Mouse (Mus musculus): ENCODE data around the gene Cdk18.
A peak's percentile ranks its signal among the peaks of the same experiment; 100 is the strongest.

Cdk18 gene

DNA sequence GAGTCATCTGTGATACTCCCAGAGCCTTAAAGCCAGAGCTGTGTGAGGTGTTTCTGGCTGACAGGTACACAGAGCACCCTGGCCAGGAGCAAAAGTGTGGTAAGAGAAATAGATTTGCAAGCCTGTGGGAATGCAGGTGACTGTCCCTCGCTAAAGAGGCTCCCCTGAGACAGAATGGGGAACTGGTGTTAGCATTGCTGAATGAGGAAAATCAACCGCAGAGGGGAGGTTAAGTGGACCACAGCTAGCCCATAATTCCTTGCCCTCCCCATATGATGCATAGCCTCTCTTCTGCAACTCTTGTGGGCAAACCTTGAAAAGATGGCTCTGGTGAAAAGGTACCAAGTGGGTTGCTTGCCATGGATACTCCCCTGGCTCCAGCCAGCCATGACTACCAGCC, 9.9 kb upstream of the Cdk18 start:
- no peak for DNase-seq (ENCODE audit: low spot score in 2 of 2)

GRCm38 (mm10) chr1:132145973-132146685, 6.6 kb upstream of the Cdk18 start:
- no peak for DNase-seq (ENCODE audit: low spot score in 2 of 2)

- no peak for DNase-seq (ENCODE audit: low spot score in 2 of 2)
Measured at GRCm38 (mm10) chr1:132144837-132145236, 5.4 kb upstream of the Cdk18 start.

- DNase-seq (ENCODE audit: low spot score in 2 of 2): peak; percentile 49 to 68
Measured at GRCm38 (mm10) chr1:132144223-132144622, 4.7 kb upstream of the Cdk18 start.

DNA sequence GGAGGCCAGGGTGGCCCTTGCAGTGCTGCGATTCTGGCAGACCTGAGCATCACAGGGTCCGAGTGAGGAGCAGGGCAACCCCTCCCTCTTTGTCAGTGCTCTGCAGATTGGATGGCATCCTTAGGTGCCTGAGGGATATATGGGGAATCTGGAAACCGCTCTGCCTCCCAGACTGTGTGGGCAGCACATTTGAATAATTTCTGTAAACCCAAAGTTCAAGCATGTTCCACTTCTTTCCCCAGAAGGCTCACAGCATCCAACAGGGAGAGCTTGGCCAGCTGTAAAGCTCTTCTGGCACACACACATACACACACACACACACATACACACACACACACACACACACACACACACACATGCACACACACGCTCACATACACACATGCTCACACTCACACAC, 4.2 kb upstream of the Cdk18 start:
- no peak for DNase-seq (ENCODE audit: low spot score in 2 of 2)

- DNase-seq (ENCODE audit: low spot score in 2 of 2): no peak
Measured at GRCm38 (mm10) chr1:132143079-132143478, 3.6 kb upstream of the Cdk18 start.

DNA sequence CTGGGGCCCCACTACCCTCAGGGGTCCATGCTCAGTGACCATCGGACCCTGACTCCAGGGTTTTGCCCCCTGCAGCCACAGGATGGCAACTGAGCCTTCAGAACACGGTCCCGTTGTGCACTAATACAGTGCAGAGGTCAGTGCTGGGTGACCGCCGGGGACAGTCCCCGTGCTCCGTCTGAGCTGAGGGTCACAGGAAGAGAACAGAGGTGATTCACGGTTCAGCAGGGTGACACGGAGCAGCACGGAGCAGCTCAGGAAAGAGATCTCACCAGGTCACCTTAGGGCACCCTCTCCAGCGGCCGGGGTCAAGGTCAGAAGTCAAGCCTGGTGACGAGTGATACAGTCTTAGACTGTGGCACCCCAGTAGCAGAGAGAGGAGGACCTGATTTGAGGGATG, 2.3 kb upstream of the Cdk18 start:
- no peak for DNase-seq (ENCODE audit: low spot score in 2 of 2)

DNA sequence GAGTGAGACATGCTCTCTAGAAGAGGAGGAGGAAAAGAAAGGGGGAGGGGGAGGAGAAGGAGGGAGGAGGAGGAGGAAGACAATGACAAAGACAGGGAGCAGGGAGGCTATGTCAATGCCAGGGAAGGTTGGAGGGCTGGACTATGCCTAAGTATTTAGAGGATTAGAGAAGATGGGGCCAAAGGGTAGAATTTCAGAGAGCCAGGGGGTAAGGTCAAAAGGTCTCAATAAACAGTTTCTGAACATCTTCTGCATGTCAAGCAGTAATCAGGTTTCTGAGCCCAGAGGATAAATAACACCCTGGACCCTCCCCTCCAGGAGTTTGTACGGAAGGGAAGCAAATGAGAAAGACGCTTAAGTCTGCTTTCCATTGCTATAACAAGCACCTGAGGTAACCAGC, 1.7 kb upstream of the Cdk18 start:
- no peak for DNase-seq (ENCODE audit: low spot score in 2 of 2)

- no peak for DNase-seq (ENCODE audit: low spot score in 2 of 2)
Measured at GRCm38 (mm10) chr1:132140574-132140973, 1.1 kb upstream of the Cdk18 start.

- no peak for DNase-seq (ENCODE audit: low spot score in 2 of 2)
Measured at GRCm38 (mm10) chr1:132140171-132140570, 687 bp upstream of the Cdk18 start.

DNA sequence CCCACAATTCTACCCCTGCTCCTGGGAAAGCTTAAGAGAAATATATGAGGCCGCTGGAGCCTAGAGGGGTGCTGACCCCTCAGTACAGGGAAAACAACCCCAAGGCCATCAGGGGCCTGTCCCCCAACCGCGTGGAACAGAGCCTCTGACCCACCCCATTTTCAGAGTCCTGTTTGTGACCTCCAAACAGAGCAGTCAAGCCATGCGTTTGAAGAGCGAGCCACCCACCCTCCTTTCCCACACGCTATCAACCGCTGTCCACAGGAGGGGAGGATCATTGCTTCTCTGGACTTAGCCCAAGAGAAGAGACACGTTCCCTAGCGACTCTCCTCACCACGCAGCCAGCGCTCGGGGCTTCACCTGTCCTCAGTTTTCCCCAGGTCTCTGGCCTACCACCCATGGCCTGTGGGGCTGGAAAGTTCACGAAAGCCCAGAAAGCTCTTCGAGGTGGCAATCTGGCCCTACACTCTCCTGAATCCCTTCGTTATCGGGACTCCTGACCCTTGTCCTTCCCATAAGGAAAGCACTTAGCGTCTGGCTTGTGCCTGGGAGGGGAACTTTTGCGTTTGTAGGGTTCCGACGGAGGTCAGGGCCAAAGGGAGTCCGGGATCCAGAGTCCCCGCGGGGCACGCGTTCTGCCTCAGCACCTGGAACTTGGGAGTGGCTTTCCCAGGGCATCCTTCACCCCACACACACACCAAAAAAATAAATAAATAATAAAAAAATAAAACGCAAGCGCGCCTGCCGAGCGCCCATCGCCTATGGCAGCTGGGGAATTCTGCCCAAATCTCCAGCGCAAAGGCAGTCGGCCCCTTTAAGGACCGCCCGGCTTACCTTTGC, 688 bp downstream of the Cdk18 start:
- DNase-seq (ENCODE audit: low spot score in 2 of 2): no peak

DNA sequence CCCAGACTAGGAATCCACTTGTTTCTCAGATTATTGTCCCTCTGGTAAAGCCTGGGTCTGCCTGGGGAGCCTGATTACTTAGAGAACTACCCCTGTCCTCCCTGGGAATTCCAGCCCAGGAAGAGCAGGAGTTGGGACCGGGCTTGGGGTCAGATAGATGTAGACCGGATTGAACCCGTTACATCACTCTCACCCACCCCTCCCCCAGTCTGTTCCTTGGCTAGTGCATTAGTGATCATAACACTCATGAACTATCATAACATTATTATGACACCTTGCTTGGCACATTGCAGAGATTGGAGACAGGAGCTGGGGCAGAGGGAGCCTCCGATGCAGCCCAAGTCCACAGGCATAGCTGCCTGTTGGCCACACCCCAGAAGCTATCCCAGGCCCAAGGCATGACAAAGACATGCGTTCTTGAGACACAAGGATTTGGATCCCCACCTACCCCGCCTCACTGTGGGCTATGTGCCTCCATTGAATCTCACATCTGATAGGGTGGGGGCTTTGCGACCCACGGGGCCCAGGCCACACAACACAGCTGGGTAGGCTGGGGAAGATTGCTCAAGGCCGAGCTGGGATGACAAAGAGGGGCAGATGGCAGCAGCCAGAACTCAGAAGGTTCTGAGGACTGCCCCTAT, 1.4 kb downstream of the Cdk18 start:
- DNase-seq (ENCODE audit: low spot score in 2 of 2): no peak

DNA sequence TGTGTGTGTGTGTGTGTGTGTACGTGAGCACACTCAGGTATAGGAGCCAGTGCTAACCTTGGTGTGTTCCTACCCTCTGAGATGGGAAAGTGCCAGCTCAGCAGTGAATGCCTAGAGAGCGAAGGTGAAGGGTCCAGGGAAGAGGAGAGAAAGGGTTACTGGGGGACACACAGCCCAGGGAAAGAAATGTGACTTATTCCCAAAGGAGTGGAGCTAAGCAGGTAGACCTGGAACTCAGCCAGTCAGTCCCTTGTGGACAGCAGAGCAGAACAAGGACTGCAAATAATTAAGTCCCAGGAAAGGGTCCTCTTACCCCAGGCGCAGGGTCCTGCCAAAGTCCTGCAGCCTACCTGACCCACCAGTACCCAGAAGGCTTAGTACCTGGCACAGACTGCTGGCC, 2.6 kb downstream of the Cdk18 start:
- DNase-seq (ENCODE audit: low spot score in 2 of 2): no peak

- DNase-seq (ENCODE audit: low spot score in 2 of 2): no peak
Measured at GRCm38 (mm10) chr1:132135631-132136030, 3.9 kb downstream of the Cdk18 start.

DNA sequence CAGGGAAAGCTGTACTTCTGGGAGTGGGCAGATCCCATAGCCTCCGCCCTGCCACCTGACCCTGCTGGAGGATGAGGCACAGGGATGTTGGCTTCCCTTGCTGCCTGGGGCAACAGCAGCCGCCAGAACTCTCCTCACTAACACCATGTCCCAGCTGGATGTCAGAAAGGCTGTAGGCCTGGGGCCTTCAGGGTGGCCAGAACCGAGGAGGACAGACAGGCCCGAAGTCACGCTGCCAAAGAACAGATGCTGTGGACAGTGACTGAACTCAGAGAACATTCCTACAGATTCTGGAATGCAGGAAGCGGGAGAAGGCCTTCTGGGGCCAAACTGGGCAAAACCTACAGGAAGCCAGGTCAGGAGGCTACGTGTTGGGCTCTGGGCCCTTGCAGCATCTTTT, 11.2 kb downstream of the Cdk18 start:
- DNase-seq (ENCODE audit: low spot score in 2 of 2): no peak

DNA sequence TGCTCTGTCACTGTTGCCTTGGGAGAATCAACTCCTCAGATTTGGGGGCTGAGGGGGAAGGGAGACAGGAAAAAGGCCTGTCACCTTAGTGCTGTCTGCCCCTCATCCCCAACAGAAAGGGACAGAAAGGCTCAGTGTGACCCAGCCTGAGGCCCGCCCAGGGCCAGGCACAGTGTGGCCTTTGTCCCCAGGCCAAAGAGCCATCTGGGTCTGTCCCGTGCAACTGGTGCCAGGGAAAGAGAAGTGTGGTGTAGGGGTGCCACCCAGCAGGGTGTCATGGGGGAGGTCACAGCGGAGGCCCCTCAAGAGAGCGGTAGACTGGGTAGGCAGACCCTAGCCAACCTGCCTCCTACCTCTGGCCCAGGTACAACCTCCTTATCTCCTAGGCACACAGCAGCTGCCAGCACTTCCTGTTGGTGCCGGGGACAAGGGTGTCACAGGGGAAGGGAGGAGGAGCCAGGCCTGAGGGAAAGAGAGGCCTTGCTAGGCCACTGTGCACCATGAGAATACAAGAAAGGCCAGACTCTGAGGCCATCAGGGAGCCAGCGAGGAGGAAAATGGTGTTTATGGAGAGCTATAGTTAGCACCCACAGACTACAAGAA, 13.6 kb downstream of the Cdk18 start:
- no peak for DNase-seq (ENCODE audit: low spot score in 2 of 2)

DNA sequence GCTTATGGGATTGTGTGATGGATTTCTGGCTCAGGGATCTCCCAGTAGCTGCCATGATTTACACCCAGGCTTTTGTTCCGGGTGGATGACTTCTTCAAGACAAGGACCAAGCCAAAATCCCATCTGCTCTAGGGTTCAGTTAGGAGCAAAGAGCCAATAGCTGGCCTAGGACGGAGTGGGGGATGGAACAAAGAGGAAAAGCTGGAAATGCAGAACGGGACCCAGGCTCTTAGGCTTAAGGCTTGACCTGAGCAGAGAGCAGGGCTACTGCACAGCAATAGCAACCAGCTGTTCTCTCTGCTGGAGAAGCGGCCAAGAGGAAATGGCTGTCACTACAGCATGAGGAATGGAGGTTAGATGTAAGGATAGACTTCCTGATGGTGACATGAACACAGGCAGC, 14.2 kb downstream of the Cdk18 start:
- DNase-seq (ENCODE audit: low spot score in 2 of 2): no peak

DNA sequence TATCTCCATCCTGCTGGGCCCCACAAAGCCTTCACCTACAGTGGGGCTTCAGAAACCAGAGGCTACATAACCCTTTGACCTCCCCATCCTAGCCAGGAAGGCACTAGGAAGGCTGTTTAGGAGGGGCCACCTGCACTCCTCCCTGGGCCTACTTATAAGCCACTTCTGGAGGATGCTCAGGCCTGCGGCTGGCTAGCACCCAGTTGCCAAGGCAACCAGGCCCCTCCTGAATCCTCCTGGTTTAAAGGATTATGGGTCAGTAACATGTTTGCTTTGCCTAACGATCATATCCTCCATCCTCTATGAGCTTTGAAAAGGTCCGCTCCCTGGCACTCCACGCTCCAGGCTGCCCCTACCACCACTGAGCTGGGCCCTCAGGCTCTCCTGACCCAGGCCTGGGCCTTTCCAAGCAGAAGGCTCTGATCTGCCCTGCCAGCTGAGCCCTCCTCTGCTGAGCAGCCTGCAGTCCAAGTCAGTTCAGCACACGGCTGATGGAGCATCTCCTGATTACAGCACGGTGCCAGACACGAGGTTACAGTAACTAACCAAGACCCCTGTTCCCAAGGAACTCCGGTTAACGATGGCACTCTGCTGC, 16.0 kb downstream of the Cdk18 start:
- DNase-seq (ENCODE audit: low spot score in 2 of 2): no peak

DNA sequence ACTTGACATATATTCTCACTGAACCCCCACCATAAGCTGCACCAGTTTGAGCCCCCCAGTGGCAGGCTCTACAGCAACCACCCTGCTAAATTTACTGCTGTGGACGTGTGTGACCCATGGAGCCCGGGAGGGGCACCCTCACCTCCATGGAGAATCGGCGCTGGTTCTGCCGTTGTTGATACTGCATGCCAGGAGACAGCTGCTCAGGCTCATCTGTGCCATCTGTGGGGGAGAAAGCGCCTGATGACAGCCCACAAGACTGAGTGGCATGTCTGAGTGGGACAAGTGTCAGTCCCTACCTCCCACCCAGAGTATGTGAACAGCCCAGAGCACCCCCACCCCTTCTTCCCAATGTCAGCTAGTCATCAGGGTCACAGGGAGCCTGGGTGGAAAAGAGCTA, 17.6 kb downstream of the Cdk18 start:
- no peak for DNase-seq (ENCODE audit: low spot score in 2 of 2)

DNA sequence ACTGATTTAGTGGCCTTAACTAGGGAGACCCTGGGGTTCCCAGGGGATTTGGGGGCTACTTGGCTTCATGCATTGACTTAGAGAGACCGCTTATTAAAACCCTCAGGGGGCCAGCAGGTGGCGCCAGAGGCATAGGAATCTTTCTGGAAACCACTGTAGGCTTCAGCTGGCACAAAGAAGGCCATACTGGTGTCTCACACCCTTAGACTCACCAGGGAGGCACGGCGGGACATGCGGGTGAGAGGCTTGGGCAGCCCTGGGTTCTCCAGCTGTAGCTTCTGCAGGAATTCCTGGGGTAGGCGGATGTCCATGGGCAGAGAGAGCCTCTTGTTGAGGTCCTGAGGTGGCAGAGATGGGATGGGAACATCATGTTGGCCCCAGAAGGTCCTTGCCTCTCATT, 18.2 kb downstream of the Cdk18 start:
- peak; percentile 66 to 79 for DNase-seq (ENCODE audit: low spot score in 2 of 2)

DNA sequence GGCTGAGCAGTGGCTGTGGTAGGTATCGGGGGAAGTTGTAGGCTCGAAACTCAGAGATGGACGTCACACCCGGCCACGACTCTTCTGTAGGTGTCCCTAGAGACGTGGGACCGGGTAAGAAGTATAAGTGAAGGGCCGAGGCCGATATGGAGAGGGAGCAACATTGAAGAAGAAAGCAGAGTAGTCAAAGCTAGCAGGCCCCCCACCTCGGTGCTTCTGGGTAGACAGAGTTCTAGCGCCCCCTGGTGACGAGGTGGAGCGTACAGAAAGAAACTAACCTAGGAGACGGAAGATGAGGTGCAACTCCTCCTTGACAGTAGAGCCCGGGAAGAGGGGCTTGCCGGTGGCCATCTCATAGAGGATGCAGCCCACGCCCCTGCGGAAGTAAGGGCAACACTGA, 22.9 kb downstream of the Cdk18 start:
- DNase-seq (ENCODE audit: low spot score in 2 of 2): peak in 1 of 2 experiments; percentile 55

DNA sequence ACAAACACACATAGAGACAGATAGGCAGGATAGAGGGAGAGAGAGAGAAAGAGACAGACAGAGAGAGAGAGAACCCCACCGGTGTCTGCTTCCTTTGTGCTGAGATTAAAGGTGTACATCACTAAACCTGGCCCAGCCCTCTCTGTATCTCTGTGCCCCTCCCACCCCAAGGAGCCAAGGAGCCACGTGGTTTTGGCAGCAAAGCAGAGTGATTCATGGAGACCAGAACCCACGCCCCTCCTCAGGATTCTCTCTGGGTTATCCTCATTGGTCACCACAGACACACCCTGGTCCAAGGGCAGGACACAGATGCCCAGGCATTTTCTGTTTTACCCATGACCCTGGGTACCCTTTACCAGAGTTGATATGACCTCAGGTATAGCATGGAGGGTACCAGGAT, 26.4 kb downstream of the Cdk18 start:
- no peak for DNase-seq (ENCODE audit: low spot score in 2 of 2)

All from frontal cortex, postnatal 14 days (tissue).